Mouse (Mus musculus) embryonic facial prominence, embryonic 14.5 days (tissue): ENCODE measurements around the gene Psma1. TPM values are rescaled to one million over a fixed set of nuclear protein-coding genes. Genes with fewer than 3 reads are reported as not detected.

Source experiments
- ATAC-seq: fragments of 200-750 bp; cut with Nextera tagmentation; 2 replicates; pipeline ENCODE4 v1.8.0; 2017; ENCODE audit warnings: low read depth, moderate number of reproducible peaks, moderate TSS enrichment
- DNase-seq: peaks from one replicate; pipeline ENCODE4 v3.0.0-alpha.2; 2015; ENCODE audit warnings: low spot score
- H3K27ac ChIP-seq: fragments of 300-500 bp; sonication (generic); replicated peaks from 2 replicates; pipeline ENCODE4 v1.5.1; 2014; ENCODE audit warnings: low read depth, mild to moderate bottlenecking, low read length, moderate library complexity
- H3K27me3 ChIP-seq: fragments of 300-500 bp; sonication (generic); replicated peaks from 2 replicates; pipeline ENCODE4 v1.6.1; 2014; ENCODE audit warnings: low read length; ENCODE audit not compliant: control insufficient read depth, insufficient read depth
- H3K36me3 ChIP-seq: fragments of 300-500 bp; sonication (generic); 2 replicates; pipeline ENCODE4 v1.6.1; 2014; ENCODE audit warnings: low read length, mixed read lengths; ENCODE audit not compliant: control insufficient read depth, insufficient read depth
- H3K4me1 ChIP-seq: fragments of 300-500 bp; sonication (generic); 2 replicates; pipeline ENCODE4 v1.6.1; 2014; ENCODE audit warnings: antibody characterized with exemption, low read length; ENCODE audit not compliant: control insufficient read depth, insufficient read depth
- H3K4me2 ChIP-seq: fragments of 300-500 bp; sonication (generic); 2 replicates; pipeline ENCODE4 v1.6.1; 2014; ENCODE audit warnings: low read depth, mild to moderate bottlenecking, low read length, moderate library complexity, mixed read lengths
- H3K4me3 ChIP-seq: fragments of 300-500 bp; sonication (generic); 2 replicates; pipeline ENCODE4 v1.5.1; 2014; ENCODE audit warnings: low read depth, mild to moderate bottlenecking, low read length
- H3K9ac ChIP-seq: fragments of 300-500 bp; sonication (generic); 2 replicates; pipeline ENCODE4 v1.6.1; 2014; ENCODE audit warnings: low read depth, mild to moderate bottlenecking, low read length, moderate library complexity, mixed read lengths
- H3K9me3 ChIP-seq: fragments of 300-500 bp; sonication (generic); 2 replicates; pipeline ENCODE4 v1.6.1; 2016; ENCODE audit warnings: low read length; ENCODE audit not compliant: control insufficient read depth
- WGBS: fragments of 180-500 bp; shearing (Covaris S2); extraction: QIAGEN DNeasy Blood & Tissue Kit; methylation state at CpG from one replicate; pipeline ENCODE4 v1.1.7; 2014; 5-methylcytosine and 5-hydroxymethylcytosine counted together
- polyA plus RNA-seq: library from polyadenylated mRNA; unstranded; fragments of >200 nt; fragmentation: Nextera tagmentation; extraction: Ambion mirVana; gene quantifications from 2 replicates; pipeline ENCODE4 v1.2.1, GENCODE M21; 2014

Psma1 gene
- polyA plus RNA-seq, 1 experiment from 2014 or later = 335 TPM

- no peak overlapping the region for H3K9ac ChIP-seq
- H3K36me3 ChIP-seq = no peaks in the 10 kb centered on the region
- no peaks in the 10 kb centered on the region for H3K27me3 ChIP-seq
- peaks cover 7% of the 10 kb centered on the region; the same call in 1 of the 2 replicates for H3K4me1 ChIP-seq
- 48% methylated on average over 5 of the region's 5 CpGs for WGBS
- no peak overlapping the region for H3K27ac ChIP-seq
- H3K4me2 ChIP-seq = no peak overlapping the region
- DNase-seq (no peak), ATAC-seq (no peak)
- H3K9me3 ChIP-seq = no peaks in the 10 kb centered on the region
- no peak overlapping the region for H3K4me3 ChIP-seq
Observed at GRCm38 (mm10) chr7:114290078-114290506, 14.2 kb upstream of the Psma1 start.

GRCm38 (mm10) chr7:114284296-114284910 is 8.5 kb upstream of the Psma1 start:
- H3K36me3 ChIP-seq = no peaks in the 10 kb centered on the region
- no peaks in the 10 kb centered on the region for H3K9me3 ChIP-seq
- H3K27me3 ChIP-seq = no peaks in the 10 kb centered on the region
- ATAC-seq = no peak
- H3K4me3 ChIP-seq = no peak overlapping the region
- no peak overlapping the region for H3K27ac ChIP-seq
- DNase-seq = no peak
- no peak overlapping the region for H3K4me2 ChIP-seq
- no peak overlapping the region for H3K9ac ChIP-seq
- WGBS = 91% methylated on average over 14 of the region's 14 CpGs
- H3K4me1 ChIP-seq = no peaks in the 10 kb centered on the region

- Histone ChIP-seq H3K9me3 (no peaks in the 10 kb centered on the region), H3K27me3 (no peaks in the 10 kb centered on the region), H3K4me2 (no peak overlapping the region), H3K27ac (no peak overlapping the region), H3K9ac (no peak overlapping the region), H3K36me3 (no peaks in the 10 kb centered on the region), H3K4me3 (no peak overlapping the region), H3K4me1 (no peaks in the 10 kb centered on the region)
- no peak for DNase-seq
- no peak for ATAC-seq
- 78% methylated on average over 9 of the region's 9 CpGs for whole genome bisulfite sequencing
Observed at GRCm38 (mm10) chr7:114283006-114283405, 7.1 kb upstream of the Psma1 start.

- 0 out of 2 replicates have a peak, but pooled peaks have one; percentile 44 for ATAC-seq
Observed at GRCm38 (mm10) chr7:114281671-114282070, 5.8 kb upstream of the Psma1 start.

GRCm38 (mm10) chr7:114275372-114276004 is 430 bp downstream of the Psma1 start:
- H3K4me2 ChIP-seq = peak overlapping the region; percentile 89
- peaks cover 33% of the 10 kb centered on the region for H3K36me3 ChIP-seq
- peak; percentile 39; the same call in 1 of the 2 replicates for ATAC-seq
- no peaks in the 10 kb centered on the region for H3K27me3 ChIP-seq
- H3K9me3 ChIP-seq = no peaks in the 10 kb centered on the region
- WGBS = 3% methylated on average over 16 of the region's 24 CpGs
- H3K27ac ChIP-seq = peak overlapping the region; percentile 63
- H3K4me3 ChIP-seq = peak overlapping the region; percentile 76
- H3K4me1 ChIP-seq = peaks cover 3% of the 10 kb centered on the region; the same call in 1 of the 2 replicates
- no peak for DNase-seq
- H3K9ac ChIP-seq = peak overlapping the region; percentile 75

More at GRCm38 (mm10) chr7:114281671-114282070, 5.8 kb upstream of the Psma1 start:
- H3K4me1 ChIP-seq = peaks cover 3% of the 10 kb centered on the region; the same call in 1 of the 2 replicates
- no peaks in the 10 kb centered on the region for H3K9me3 ChIP-seq
- no peak overlapping the region for H3K4me2 ChIP-seq
- no peak overlapping the region for H3K9ac ChIP-seq
- peak; percentile 41 for DNase-seq
- H3K27me3 ChIP-seq = no peaks in the 10 kb centered on the region
- no peaks in the 10 kb centered on the region for H3K36me3 ChIP-seq
- H3K4me3 ChIP-seq = no peak overlapping the region
- no peak overlapping the region for H3K27ac ChIP-seq
- WGBS = 57% methylated on average over 3 of the region's 3 CpGs

- DNase-seq = no peak
- H3K9me3 ChIP-seq = peaks cover 8% of the 10 kb centered on the region; the same call in 1 of the 2 replicates
- no peak for ATAC-seq
- H3K27me3 ChIP-seq = no peaks in the 10 kb centered on the region
- peaks cover 91% of the 10 kb centered on the region for H3K36me3 ChIP-seq
- H3K4me1 ChIP-seq = no peaks in the 10 kb centered on the region
- no peak overlapping the region for H3K9ac ChIP-seq
- WGBS = 92% methylated on average over 5 of the region's 5 CpGs
- H3K4me2 ChIP-seq = no peak overlapping the region
- no peak overlapping the region for H3K4me3 ChIP-seq
- H3K27ac ChIP-seq = no peak overlapping the region
Observed at GRCm38 (mm10) chr7:114268446-114268845, 7.5 kb downstream of the Psma1 start.

- DNase-seq (peak; percentile 97), ATAC-seq (peak; percentile 99)
- Histone ChIP-seq H3K9ac (peak within 1 kb of the TSS; percentile 98), H3K4me2 (peak within 1 kb of the TSS; percentile 51), H3K27ac (peak within 1 kb of the TSS; percentile 82), H3K4me1 (no peaks in the 10 kb centered on the region), H3K27me3 (no peaks in the 10 kb centered on the region), H3K9me3 (no peaks in the 10 kb centered on the region), H3K36me3 (peaks cover 36% of the 10 kb centered on the region), H3K4me3 (peak within 1 kb of the TSS; percentile 91)
- 2% methylated on average over 31 of the region's 75 CpGs for WGBS
Observed at GRCm38 (mm10) chr7:114253885-114254833, 21.8 kb downstream of the Psma1 start, which contains the start of gene Copb1. Copb1 (minus strand) TSS chr7:114254711.

- Histone ChIP-seq H3K9me3 (no peaks in the 10 kb centered on the region), H3K4me3 (no peak overlapping the region), H3K9ac (no peak overlapping the region), H3K27ac (no peak overlapping the region), H3K4me2 (no peak overlapping the region), H3K36me3 (peaks cover 55% of the 10 kb centered on the region), H3K4me1 (no peaks in the 10 kb centered on the region), H3K27me3 (no peaks in the 10 kb centered on the region)
- ATAC-seq (no peak), DNase-seq (no peak)
- WGBS = 90% methylated on average over 3 of the region's 3 CpGs
Observed at GRCm38 (mm10) chr7:114251684-114252083, 24.2 kb downstream of the Psma1 start.
